Mouse (Mus musculus) T-helper 17 cell (primary cell): Measurements from ENCODE around the gene Themis3.

ENCODE experiments used
- in situ Hi-C, 2 experiments: fragments of 300-600 bp; cut with MboI, MseI; formaldehyde crosslinking; loops; 1 replicate in 1 of 2; 2 replicates in 1 of 2; pipeline ENCODE4 v1.15.1; 2025; ENCODE audit warnings: high pct_unique_total_duplicates in 2 of 2

The Themis3 gene

GRCm38 (mm10) chr17:66558404-66559317, 35.8 kb downstream of the Themis3 start:
- in situ Hi-C loops: no loop called here

- in situ Hi-C loops: no loop called here
Measured at GRCm38 (mm10) chr17:66552690-66553089, 41.7 kb downstream of the Themis3 start.

DNA sequence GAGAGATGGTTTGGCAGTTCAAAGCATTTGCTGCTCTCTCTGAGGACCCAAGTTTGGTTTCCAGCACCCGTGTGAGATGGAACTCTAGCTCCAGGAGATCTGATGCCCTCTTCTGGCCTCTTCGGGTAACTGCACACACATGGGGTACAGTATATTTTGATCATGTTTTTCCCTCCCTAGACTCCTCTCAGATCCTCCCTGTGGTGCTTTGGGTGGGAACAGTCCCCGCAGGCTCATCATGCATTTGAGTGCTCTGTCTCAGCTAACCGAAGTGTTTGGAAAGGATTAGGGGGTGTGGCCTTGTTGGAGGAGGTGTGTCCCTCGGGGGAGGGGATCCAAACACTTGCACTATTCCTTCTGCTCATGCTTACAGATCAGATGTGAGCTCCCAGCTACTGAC, 43.9 kb downstream of the Themis3 start:
- in situ Hi-C loops: no loop called here

DNA sequence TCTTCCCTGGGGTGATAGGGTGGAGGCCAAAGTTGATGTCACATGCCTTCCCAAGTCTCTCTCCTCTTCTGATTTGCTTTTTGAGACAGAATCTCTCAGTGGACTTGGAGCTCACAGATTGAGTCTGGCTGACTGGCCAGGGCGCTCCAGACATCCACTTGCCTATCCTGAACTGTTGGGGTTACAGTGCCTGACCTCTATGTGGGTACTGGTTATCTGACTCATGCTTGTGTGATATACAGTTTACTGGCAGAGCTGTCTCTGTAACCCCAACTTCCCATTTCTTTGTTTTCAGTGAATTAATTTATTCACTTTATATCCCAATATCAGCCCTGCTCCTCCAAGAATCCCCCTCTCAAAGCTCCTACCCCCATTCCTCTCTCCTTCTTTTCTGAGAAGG, 62.1 kb downstream of the Themis3 start:
- in situ Hi-C loops: no loop called here

DNA sequence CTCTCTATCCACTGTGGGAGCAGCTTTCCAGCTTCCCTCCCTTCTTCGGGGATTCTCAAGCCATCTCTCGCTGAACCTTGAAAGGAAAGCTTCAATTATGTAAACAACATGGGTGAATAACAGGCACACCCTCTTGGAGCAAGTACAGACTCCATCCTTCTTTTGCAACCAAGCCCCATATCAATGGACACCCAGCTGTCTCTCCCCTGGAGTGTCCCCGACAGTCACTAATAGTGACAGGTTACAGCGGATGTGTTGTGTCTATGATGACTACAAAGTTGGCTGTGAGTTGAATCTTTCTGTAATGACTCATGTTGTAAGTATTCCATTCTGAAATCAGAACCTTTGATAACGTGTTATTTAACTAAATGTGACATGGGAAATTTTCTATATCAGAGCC, 71.0 kb downstream of the Themis3 start:
- in situ Hi-C loops: loop anchor here in 1 of 2 experiments (25.0 kb wide), 1 partner anchor 661 kb away; no protein-coding TSS in a partner anchor

- in situ Hi-C loops: loop anchor here in 1 of 2 experiments (25.0 kb wide), 1 partner anchor 660 kb away; no protein-coding TSS in a partner anchor
Measured at GRCm38 (mm10) chr17:66522631-66523030, 71.8 kb downstream of the Themis3 start.

DNA sequence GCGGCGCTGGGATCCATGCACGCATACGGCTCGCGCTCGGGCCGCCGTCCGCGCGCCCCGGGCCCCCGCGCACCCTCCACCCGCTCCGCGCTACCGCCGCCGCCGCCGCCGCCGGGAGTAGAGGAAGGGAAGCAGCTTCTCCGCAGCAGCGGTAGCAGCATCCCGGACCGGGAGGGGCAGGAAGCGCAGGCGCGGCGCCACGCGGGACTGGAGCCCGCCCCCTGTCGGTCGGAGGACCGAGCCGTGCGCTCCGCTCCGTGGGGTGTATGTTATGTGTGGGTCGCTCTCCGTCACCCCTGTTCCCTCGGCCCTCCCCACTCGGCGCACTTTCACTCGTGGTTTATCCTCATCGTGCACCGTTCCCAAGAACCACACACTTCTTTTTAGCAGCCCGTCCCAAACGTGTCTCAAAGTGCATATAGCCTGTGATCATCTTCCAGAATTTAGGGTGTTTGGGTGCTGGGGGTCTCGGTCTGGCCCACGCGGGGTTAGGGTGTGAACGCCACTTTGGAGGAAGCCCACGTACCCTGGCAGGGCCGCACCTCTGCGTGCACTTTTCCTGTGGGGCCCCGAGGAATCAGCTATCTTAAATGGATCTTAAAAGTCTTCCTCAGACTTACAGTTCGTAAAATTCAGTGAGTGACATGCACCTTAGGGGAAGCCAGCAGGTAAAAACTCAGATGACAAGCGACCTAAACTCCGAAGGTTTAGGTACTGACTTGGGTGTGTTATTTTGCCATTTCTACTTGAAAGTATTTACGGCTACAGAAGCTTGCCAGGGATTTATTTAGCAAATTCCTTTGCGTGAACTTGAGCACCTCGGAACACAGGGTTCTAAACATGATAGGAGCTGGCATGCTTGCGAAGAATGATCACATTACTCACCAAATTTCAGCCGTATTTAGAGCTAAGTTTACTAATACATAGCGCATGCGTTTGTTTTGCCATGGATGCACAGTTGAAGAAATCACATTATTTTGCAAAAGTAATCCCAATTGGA, 74.6 kb downstream of the Themis3 start, which contains the start of gene Rab12:
Rab12 (minus strand) TSS at position 176 of the 1,000 bp plus-strand sequence.
- in situ Hi-C loops: loop anchor here (10.0 to 25.0 kb wide), 2 partner anchors 575 to 658 kb away; no protein-coding TSS in a partner anchor

DNA sequence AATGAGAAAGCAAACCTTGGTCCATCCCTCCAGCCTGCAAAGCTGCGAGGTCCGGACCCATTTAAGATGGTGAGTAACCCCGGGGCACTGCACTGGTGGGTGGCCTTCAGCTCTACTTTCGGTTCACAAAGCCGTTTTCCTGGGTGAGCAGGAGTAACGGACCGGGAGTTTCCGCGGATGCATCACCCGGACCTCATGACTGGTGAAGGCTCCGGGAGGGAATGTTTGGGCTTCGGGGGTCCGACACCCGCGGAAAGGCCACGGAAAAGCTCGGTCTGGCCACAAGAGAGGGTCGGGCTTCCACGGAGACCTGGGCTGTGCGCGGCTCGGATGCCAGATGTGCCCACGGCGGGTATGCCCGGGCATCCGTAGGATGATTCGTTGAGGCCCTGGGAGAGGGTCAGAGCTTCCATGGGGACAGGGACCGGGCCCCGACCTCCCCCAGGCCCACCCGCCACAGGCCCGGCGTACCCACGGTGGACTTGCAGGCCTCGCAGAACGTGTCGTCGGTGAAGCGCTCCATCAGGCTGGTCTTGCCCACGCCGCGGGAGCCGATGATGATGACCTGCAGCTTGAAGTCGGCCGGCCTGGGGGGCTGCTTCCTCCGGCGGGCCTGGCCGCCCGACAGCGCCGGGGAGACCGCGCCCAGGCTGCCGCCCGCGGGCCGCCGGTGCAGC, 75.4 kb downstream of the Themis3 start:
- in situ Hi-C loops: loop anchor here (10.0 to 25.0 kb wide), 2 partner anchors 574 to 657 kb away; no protein-coding TSS in a partner anchor

DNA sequence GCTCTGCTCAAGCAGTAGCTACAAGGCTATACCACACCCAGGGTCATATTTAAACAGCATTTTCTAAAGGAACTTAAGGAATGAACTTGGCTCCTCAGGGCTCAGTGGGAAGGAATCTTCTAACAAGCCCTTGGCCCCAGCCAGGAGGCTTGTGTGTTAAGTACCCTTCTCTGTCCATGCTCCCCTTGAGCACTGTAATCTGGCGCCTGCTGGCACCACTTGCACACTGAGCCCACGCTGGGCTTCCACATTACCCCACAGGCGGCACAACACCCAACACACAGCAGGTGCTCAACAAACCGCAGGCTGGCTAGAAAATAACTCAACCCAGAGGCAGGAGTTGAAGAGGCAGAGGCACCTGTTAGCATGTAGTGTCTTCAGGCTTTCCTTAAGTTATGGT, 77.5 kb downstream of the Themis3 start:
- in situ Hi-C loops: loop anchor here (10.0 to 25.0 kb wide), 2 partner anchors 572 to 655 kb away; no protein-coding TSS in a partner anchor

GRCm38 (mm10) chr17:66514288-66514995, 80.0 kb downstream of the Themis3 start:
- in situ Hi-C loops: loop anchor here (10.0 to 25.0 kb wide), 2 partner anchors 570 to 652 kb away; no protein-coding TSS in a partner anchor

GRCm38 (mm10) chr17:66512202-66512956, 82.0 kb downstream of the Themis3 start:
- in situ Hi-C loops: loop anchor here (10.0 to 25.0 kb wide), 2 partner anchors 568 to 650 kb away; no protein-coding TSS in a partner anchor

- in situ Hi-C loops: loop anchor here (10.0 to 25.0 kb wide), 2 partner anchors 565 to 648 kb away; no protein-coding TSS in a partner anchor
Measured at GRCm38 (mm10) chr17:66510221-66510683, 84.2 kb downstream of the Themis3 start.

- in situ Hi-C loops: loop anchor here (10.0 to 25.0 kb wide), 2 partner anchors 645 to 903 kb away; no protein-coding TSS in a partner anchor
Measured at GRCm38 (mm10) chr17:66507049-66507954, 87.1 kb downstream of the Themis3 start.

GRCm38 (mm10) chr17:66504964-66505363, 89.5 kb downstream of the Themis3 start:
- in situ Hi-C loops: loop anchor here (10.0 to 25.0 kb wide), 2 partner anchors 643 to 900 kb away; no protein-coding TSS in a partner anchor
